Mouse (Mus musculus): ENCODE data around the gene 2010111I01Rik.

GRCm38 (mm10) chr13:63373460-63374166, 408.9 kb downstream of the 2010111I01Rik start:
- TF ChIP-seq CTCF (IDR thresholded peaks at IDR 0.05; ENCODE audit: low read depth) (no peak), EP300 (IDR thresholded peaks at IDR 0.05; ENCODE audit: low read depth) (no peak)

Data from liver, embryonic 14.5 days (tissue).